Mouse (Mus musculus) bone marrow macrophage, adult 2 months (primary cell): Measurements from ENCODE around the gene Gm12184.
"Not testable (repeated sequence)": the region's sequence is repeated elsewhere in the genome, so short reads cannot be mapped to it uniquely, and the experiment has no call there.

ENCODE experiments used
- CTCF ChIP-seq: IDR thresholded peaks from 2 replicates; pipeline ENCODE4 v1.5.1; 2012; ENCODE audit warnings: low read depth, mild to moderate bottlenecking, low read length, moderate library complexity
- POLR2A ChIP-seq: IDR thresholded peaks from 2 replicates; pipeline ENCODE4 v1.6.1; 2012; ENCODE audit warnings: mild to moderate bottlenecking, low read depth, low read length, borderline replicate concordance

DNA sequence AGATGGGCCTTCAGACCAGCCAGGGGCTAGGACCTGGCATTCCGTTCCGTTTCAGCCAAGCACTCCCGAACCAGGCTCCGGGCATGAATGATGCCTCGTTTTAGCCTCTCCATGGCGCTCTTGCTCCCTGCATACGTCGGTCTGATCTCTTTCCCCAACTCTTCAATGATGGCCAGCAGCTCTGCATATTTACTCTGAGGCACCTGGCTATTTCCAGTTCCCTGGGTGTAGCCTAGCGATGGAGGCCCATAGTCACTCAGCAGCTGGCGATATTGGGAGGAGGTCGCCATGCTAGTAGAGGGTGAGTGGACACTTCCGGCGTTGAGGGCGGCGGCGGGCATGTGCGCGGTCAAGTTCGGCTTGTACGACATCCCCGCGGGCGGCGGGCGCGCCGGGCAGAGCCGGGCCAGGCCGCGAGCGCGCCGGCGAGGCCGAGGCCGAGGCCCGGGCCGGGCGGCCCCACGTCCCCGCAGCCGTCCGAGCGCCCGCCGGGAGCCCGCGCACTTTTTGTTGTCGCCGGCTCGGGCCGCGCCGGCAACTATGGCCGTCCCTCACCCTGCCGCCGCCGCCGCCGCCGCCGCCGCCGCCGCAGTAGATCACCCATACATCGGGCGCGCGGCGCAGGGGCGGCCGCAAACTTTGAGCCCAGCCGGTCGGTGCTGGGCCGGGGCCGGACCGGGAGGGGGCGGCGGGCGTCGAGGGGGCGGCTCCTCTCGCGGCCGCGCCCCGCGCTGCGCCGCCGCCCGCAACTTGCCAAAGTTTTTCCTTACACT, at the start of gene Gm12184, which contains the start of gene Trim7:
- not testable (repeated sequence) for TF ChIP-seq CTCF, POLR2A
